Mouse (Mus musculus) heart, postnatal 0 days (tissue): ENCODE data around the gene Vav1. TPM values are rescaled to one million over a fixed set of nuclear protein-coding genes. Genes with fewer than 3 reads are reported as not detected.

Experiments
- ATAC-seq: fragments of 200-750 bp; cut with Nextera tagmentation; 2 replicates; pipeline ENCODE4 v1.8.0; 2017; ENCODE audit warnings: low read depth, moderate number of reproducible peaks, moderate library complexity; ENCODE audit not compliant: insufficient read depth
- DNase-seq: peaks from one replicate; pipeline ENCODE4 v3.0.0-alpha.2; 2016; ENCODE audit warnings: low spot score
- H3K27ac ChIP-seq: fragments of 300-500 bp; sonication (generic); 2 replicates; pipeline ENCODE4 v1.5.1; 2014; ENCODE audit warnings: low read depth, mild to moderate bottlenecking
- H3K27me3 ChIP-seq: fragments of 300-500 bp; sonication (generic); 2 replicates; pipeline ENCODE4 v1.6.1; 2014; ENCODE audit warnings: low read length, mixed read lengths; ENCODE audit not compliant: control insufficient read depth, insufficient read depth
- H3K36me3 ChIP-seq: fragments of 300-500 bp; sonication (generic); replicated peaks from 2 replicates; pipeline ENCODE4 v1.6.1; 2014; ENCODE audit warnings: low read length, mixed read lengths; ENCODE audit not compliant: control insufficient read depth, insufficient read depth
- H3K4me1 ChIP-seq: fragments of 300-500 bp; sonication (generic); 2 replicates; pipeline ENCODE4 v1.6.1; 2014; ENCODE audit warnings: antibody characterized with exemption; ENCODE audit not compliant: control insufficient read depth, insufficient read depth
- H3K4me2 ChIP-seq: fragments of 300-500 bp; sonication (generic); 2 replicates; pipeline ENCODE4 v1.6.1; 2014; ENCODE audit warnings: low read depth, mild to moderate bottlenecking, low read length, moderate library complexity
- H3K4me3 ChIP-seq: fragments of 300-500 bp; sonication (generic); 2 replicates; pipeline ENCODE4 v1.5.1; 2014; ENCODE audit warnings: low read depth, low read length
- H3K9ac ChIP-seq: fragments of 300-500 bp; sonication (generic); replicated peaks from 2 replicates; pipeline ENCODE4 v1.6.1; 2014; ENCODE audit warnings: low read depth, low read length, mixed read lengths
- H3K9me3 ChIP-seq: fragments of 300-500 bp; sonication (generic); replicated peaks from 2 replicates; pipeline ENCODE4 v1.6.1; 2016; ENCODE audit warnings: low read length; ENCODE audit not compliant: control insufficient read depth
- CTCF ChIP-seq: IDR thresholded peaks from 2 replicates; pipeline ENCODE4 v1.5.1; 2016; ENCODE audit warnings: antibody characterized with exemption, control low read depth, low read depth
- EP300 ChIP-seq: IDR thresholded peaks from 2 replicates; pipeline ENCODE4 v1.6.1; 2016; ENCODE audit warnings: antibody characterized with exemption, low read depth
- WGBS: fragments of 180-500 bp; shearing (Covaris S2); extraction: QIAGEN DNeasy Blood & Tissue Kit; methylation state at CpG from one replicate; pipeline ENCODE4 v1.1.7; 2014; 5-methylcytosine and 5-hydroxymethylcytosine counted together
- polyA plus RNA-seq: library from polyadenylated mRNA; unstranded; fragments of >200 nt; fragmentation: Nextera tagmentation; extraction: Ambion mirVana; gene quantifications from 2 replicates; pipeline ENCODE4 v1.2.1, GENCODE M21; 2015
- total RNA-seq: library from RNA; depleted of rRNA; stranded (reverse); fragments of >200 nt; gene quantifications from 2 replicates; pipeline ENCODE4 v1.2.3, GENCODE M21; 2014; ENCODE audit warnings: low replicate concordance

The Vav1 gene
- total and polyA plus RNA-seq, 2 experiments from 2014 or later: 1.0 to 2.6 TPM

DNA sequence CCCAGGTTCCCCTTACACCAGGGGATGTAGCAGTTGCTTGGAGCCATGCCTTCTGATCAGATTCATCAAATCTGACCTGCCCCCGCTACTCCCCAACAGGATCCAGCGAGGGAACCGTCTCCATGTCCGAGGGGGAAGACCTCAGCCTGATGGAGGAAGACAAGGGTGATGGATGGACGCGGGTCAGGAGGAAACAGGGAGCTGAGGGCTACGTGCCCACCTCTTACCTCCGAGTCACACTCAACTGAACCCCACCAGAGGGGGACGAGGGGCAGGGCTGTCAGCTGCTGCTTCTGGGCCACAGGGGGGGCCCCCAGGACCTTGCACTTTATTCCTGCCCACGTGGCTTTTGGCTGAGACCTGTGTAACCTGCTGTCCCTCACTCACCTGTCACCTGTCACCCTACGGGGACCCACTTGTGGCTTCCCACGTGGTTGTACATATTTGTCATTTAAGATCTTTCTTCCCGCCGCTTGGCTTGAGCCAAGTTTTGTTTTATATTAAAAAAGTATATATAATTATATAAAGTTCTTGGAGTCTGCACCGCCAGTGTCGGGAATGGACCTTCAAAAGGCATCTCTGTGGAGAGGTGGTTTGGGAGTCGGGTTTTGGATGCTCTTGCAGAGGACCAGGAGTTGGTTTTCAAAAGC, 15.9 kb upstream of the Vav1 start:
- Histone ChIP-seq H3K4me3 (no peak overlapping the region), H3K36me3 (peaks cover 55% of the 10 kb centered on the region), H3K27me3 (no peaks in the 10 kb centered on the region), H3K27ac (no peak overlapping the region), H3K4me1 (peaks cover 6% of the 10 kb centered on the region; the same call in 1 of the 2 replicates), H3K9me3 (no peaks in the 10 kb centered on the region), H3K4me2 (no peak overlapping the region), H3K9ac (no peak overlapping the region)
- ATAC-seq: no peak
- no peak for DNase-seq
- WGBS: 90% methylated on average over 17 of the region's 17 CpGs
- TF ChIP-seq EP300: no peak

DNA sequence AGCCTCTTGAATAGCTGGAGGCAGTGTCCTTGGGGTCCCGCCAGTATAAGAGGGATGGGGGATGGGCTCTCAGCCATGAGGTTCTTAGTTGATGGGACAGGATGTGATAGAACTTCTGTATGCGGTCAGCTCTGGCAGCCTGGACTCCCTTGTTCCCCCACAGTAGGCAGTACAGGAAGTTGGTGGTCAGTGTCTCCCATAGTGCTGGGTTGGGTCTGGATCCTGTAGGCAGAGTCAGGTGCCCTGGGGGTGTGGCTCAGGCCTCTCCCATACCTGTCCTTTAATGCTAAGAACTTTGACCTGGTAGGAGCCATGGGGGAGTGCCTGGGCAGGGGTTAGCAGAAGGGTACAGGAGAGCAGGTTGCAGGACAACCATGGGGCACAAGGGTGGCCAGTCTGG, 14.7 kb upstream of the Vav1 start:
- H3K27me3 ChIP-seq: no peaks in the 10 kb centered on the region
- no peak overlapping the region for H3K4me3 ChIP-seq
- no peaks in the 10 kb centered on the region for H3K9me3 ChIP-seq
- H3K9ac ChIP-seq: no peak overlapping the region
- no peak overlapping the region for H3K27ac ChIP-seq
- H3K36me3 ChIP-seq: peaks cover 45% of the 10 kb centered on the region
- WGBS: 66% methylated on average over 2 of the region's 2 CpGs
- ATAC-seq (no peak; the same call in 1 of the 2 replicates), DNase-seq (no peak)
- H3K4me1 ChIP-seq: peaks cover 6% of the 10 kb centered on the region; the same call in 1 of the 2 replicates
- no peak for TF ChIP-seq EP300
- TF ChIP-seq CTCF: no peak
- no peak overlapping the region for H3K4me2 ChIP-seq

DNA sequence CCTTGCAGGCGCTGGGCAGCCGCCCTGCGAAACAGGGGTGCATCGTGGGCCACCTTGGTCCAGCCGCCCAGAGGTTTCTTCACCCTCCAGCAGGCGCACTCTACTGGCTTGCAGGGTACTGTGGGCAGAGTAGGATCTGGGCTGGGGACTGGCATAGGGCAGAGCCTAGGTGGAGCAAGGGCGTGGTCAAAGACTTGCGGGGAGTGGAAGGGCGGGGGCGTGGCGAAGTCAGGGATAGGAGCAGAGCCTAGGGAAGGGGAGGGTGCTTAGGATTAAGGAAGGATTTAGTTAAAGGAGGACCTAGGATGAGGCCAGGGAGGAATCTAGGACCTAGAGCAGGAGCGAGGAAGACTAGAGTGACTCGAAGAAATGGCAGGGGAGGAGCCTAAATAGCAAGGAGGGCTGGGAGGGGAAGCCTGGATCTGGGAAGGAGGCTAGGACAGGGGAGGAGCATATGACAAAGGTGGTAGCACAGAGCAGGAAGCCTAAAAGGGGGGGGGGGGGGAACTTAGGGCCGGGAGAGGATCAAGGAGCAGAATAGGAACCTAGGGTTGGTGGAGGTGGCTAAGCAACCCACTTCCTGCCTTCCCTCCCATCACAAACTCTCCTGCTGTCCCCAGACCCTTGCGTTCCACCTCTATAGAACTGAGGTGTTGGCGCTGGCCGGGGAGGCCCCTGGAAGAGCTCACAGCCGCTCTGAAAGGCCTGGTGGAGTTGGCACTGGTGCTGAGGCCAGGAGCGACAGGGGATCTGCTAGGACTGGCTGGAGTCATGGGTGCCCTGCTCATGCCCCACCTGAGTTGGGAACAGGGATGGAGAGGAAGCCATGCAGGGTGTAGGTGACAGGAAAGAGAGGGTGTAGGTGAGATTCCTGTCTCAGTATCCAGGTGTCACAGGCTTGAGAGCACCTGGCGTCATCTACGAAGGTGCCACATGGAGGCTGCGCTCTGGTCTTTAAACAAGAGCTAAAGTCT, 13.6 kb upstream of the Vav1 start:
- Histone ChIP-seq H3K9ac (no peak overlapping the region; the same call in 1 of the 2 replicates), H3K4me2 (peak overlapping the region; percentile 43; the same call in 1 of the 2 replicates), H3K36me3 (peaks cover 34% of the 10 kb centered on the region), H3K27ac (no peak overlapping the region), H3K4me3 (no peak overlapping the region), H3K9me3 (no peaks in the 10 kb centered on the region), H3K27me3 (no peaks in the 10 kb centered on the region), H3K4me1 (peaks cover 6% of the 10 kb centered on the region; the same call in 1 of the 2 replicates)
- peak; percentile 71 for ATAC-seq
- DNase-seq: no peak
- no peak for TF ChIP-seq EP300
- no peak for TF ChIP-seq CTCF
- 33% methylated on average over 22 of the region's 22 CpGs for WGBS

DNA sequence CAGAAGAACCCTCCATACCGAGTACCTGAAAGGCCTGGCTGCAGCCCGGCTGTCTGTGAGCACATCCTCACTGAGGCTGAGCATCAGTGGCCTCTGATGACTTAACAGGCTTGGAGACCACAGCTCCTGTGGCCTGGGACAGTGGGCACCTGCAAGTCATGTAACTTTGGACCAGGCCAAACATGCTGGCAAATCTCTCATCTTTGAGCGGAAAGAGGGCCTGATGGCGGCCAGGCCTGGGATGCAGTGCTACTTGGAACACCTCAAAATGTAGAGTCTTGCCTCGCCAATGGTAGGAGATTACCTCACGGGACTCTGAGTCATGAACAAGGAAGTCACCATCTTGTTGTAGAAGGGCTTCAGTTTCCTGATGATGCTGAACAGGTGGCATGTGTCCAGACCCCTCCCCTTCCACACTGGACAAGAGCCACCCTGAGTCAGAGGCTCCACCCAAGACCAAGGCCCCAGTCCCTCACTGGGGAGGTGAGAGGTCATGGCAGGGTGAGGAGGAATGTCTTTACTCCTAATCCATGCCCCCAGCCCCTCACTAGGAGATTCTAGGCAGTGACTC, 11.3 kb upstream of the Vav1 start:
- H3K9me3 ChIP-seq: no peaks in the 10 kb centered on the region
- H3K36me3 ChIP-seq: peaks cover 11% of the 10 kb centered on the region
- peaks cover 6% of the 10 kb centered on the region; the same call in 1 of the 2 replicates for H3K4me1 ChIP-seq
- no peak for DNase-seq
- no peak overlapping the region for H3K9ac ChIP-seq
- no peak overlapping the region for H3K4me3 ChIP-seq
- ATAC-seq: 0 out of 2 replicates have a peak, but pooled peaks have one; percentile 5
- no peak for TF ChIP-seq CTCF
- TF ChIP-seq EP300: no peak
- no peak overlapping the region for H3K27ac ChIP-seq
- no peaks in the 10 kb centered on the region for H3K27me3 ChIP-seq
- 78% methylated on average over 6 of the region's 6 CpGs for WGBS
- no peak overlapping the region for H3K4me2 ChIP-seq

DNA sequence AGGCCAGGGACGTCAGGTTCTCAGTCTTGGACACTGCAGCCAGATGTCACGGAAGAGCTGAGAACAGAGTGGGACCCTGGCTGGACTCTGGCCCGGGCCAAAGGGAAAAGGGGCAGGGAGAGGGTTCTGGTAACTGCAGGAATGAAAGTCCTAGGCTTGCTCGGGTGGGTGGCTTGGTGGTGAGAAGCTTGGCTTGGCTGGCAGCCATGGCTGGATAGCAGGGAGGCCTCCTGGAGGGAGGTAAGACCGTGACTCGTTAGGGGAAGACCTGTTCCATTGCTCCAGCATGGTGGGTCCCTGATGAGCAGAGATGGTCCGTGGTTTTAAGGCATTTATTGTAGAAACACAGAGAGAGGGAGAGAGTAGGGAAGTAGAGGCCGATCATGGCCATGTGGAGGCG, 7.6 kb upstream of the Vav1 start:
- TF ChIP-seq CTCF (no peak), EP300 (no peak)
- H3K27me3 ChIP-seq: 0 out of 2 replicates have a peak, but pooled peaks cover 3% of the 10 kb centered on the region
- ATAC-seq: no peak
- WGBS: 37% methylated on average over 7 of the region's 9 CpGs
- H3K36me3 ChIP-seq: no peaks in the 10 kb centered on the region
- no peak overlapping the region for H3K9ac ChIP-seq
- H3K9me3 ChIP-seq: no peaks in the 10 kb centered on the region
- no peak overlapping the region for H3K27ac ChIP-seq
- DNase-seq: no peak
- no peak overlapping the region for H3K4me2 ChIP-seq
- peaks cover 7% of the 10 kb centered on the region; the same call in 1 of the 2 replicates for H3K4me1 ChIP-seq
- no peak overlapping the region for H3K4me3 ChIP-seq
